Mouse (Mus musculus) heart, postnatal 4 days (tissue): ENCODE measurements at regions not wholly inside any gene's neighbourhood (a gene's known extent, or its start where the extent isn't known, plus 50 kb on each side); places are given as distances from the start of the nearest gene placed in this dataset.

Experiments used
- DNase-seq: peaks from one replicate; pipeline ENCODE4 v3.0.0; 2021

DNA sequence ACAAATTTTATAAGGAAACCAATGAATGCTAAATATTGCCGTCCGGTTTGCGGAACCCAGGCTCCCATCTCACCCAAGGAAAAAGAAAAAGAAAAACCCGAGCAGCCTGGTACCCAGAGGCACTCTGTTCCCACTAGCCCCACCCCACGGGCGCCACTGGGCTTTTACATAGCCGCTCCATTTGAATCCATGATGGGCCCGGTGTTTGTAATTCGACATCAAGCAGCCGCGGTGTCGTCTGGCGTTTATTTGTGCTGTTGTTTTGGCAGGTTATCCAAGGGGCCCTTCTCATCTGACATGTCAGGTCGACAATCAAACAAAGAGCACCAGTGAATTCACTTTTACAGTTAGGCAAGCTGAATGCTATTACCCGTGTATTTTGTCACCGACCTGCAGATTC lies 68.8 kb upstream of the Mgmt start:
- DNase-seq, result no peak

DNA sequence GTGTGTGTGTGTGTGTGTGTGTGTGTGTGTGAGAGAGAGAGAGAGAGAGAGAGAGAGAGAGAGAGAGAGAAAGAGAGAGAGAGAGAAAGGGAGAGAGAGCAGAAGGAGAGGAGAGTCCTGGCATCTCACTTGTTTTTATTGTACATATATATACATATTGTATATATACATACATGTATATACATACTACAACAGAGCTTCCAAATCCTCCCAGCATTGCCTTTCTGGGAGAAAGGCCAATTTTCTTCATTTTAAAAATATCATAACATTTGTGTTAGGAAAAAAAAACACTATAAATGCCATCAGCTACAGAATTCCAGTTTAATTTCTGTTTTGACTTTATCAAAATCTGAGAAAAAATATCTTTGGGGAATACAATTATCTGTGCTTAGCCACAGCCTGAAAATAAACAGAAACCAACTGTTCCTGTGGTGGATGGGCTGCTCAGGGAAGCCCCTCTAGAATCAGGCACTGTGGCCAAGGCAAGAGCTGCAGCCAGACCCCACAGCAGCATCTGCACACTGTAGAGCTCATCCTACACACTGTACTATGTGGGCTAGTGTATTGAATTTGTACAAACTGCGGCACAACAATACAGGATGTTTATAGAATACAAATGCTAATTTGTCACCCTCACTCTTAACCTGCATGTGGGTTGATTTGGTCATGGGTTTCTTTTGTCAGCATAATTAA lies 64.6 kb upstream of the Mgmt start:
- DNase-seq, result no peak

DNA sequence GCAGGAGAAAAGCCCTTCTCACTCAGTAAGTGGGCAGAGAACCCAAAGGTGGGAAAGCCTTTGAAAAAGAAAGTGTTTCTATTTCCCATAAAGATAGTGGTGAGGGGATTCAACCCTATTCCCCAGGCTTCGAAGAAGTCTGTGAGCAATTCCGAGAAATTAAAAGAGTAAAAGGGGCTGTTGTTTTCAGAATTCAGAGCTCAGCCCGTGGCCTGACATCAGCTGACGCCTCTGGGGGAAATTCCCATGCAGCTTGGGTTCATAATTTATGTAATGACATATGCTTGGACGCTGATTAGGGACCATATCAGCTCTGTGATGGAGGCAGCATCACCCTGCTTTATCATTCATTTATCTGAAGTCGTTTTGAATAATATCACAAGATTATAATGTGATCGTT lies 62.0 kb upstream of the Mgmt start:
- no peak for DNase-seq

DNA sequence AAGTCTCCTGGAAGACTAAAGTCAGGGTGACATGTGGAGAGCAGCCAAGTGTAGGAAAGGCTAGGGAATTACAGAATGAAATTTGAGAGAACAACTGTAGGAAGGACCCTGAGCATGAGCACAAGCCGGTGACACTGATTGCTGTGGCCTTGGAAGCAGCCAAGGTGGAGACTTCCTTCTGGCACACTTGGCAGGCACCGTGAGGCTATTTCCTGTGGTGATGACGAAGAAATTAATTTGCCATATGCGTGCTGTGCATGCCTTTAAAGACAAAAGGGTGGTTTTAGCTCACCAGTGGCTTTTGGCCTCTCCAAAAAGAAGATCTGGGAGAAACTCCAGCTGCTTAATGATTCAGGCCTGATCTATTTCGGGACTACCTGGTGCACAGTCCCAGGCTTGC lies 55.4 kb upstream of the Mgmt start:
- peak; percentile 50 for DNase-seq

DNA sequence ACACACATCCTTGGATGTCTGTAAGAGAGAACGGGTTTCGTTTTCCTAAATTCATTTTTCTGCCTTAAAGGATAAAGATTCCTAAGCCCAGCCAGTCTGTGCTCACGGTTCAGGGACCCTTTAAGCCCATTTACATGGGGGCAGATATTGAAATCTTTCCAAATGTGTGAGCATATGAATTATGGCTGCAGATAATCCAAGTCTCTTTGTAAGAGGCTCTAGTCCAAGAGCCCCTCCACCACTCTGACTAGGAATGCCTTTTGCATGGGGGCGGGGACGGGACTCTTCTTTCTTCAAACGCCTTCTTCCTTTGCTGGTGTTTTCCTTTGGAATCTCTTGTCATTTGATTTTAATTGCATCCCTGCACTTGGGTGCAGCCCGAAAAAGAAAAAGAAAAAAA lies 54.2 kb upstream of the Mgmt start:
- no peak for DNase-seq

DNA sequence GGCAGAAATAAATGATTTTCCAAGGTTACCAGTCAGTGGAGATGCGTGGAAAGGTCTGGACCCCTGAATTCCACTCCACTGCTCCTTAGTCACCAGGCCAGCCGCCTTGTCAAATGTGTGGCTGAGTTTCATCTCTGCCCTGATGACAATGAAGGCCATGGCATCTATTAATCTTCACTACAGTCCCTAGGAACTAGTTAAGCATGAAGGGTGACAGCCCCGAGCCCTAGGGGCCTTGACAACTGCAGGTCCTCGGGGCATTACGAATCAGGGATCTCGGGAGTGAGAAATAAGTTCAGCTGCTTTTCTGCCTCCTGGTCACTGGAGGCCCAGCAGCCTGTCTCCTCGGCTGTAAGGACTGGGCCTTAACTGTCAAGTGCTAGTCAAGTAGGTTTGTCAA lies 51.7 kb upstream of the Mgmt start:
- no peak for DNase-seq

DNA sequence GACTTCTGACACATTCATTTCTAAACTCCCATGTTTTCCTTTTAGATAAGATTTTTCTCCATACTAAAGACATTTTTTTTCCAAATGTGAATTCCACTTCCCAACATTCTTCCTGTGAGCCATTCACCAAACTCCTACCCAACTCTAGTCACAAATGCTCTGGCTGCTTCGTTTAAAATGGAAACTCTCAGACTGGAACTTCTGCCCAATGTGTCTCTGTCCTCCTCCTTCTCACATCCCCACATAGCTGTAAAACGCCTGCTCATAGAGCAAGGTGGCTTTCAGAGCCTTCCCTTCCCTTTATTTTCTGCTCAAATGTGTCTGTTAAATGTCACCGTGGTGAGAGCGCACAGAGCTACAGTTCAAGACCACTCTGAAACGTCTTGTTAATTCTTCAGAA lies 50.1 kb upstream of the Mgmt start:
- no peak for DNase-seq
